Mouse (Mus musculus) midbrain, postnatal 0 days (tissue): ENCODE measurements at regions not wholly inside any gene's neighbourhood (a gene's known extent, or its start where the extent isn't known, plus 50 kb on each side); places are given as distances from the start of the nearest gene placed in this dataset.

Experiments
- ATAC-seq: fragments of 200-750 bp; cut with Nextera tagmentation; 2 replicates; pipeline ENCODE4 v1.8.0; 2017; ENCODE audit warnings: moderate number of reproducible peaks, mild to moderate bottlenecking, moderate TSS enrichment, moderate library complexity; ENCODE audit not compliant: low FRiP score
- DNase-seq: peaks from one replicate; pipeline ENCODE4 v3.0.0-alpha.2; 2015; ENCODE audit warnings: low spot score
- H3K27ac ChIP-seq: fragments of 300-500 bp; sonication (generic); 2 replicates; pipeline ENCODE4 v1.5.1; 2014; ENCODE audit warnings: low read depth, mild to moderate bottlenecking, low read length, mixed read lengths
- H3K27me3 ChIP-seq: fragments of 300-500 bp; sonication (generic); 2 replicates; pipeline ENCODE4 v1.6.1; 2014; ENCODE audit warnings: low read length, control low read depth, mixed read lengths; ENCODE audit not compliant: insufficient read depth
- H3K36me3 ChIP-seq: fragments of 300-500 bp; sonication (generic); 2 replicates; pipeline ENCODE4 v1.6.1; 2014; ENCODE audit warnings: low read length, control low read depth, mixed read lengths; ENCODE audit not compliant: insufficient read depth
- H3K4me1 ChIP-seq: fragments of 300-500 bp; sonication (generic); 2 replicates; pipeline ENCODE4 v1.6.1; 2014; ENCODE audit warnings: mild to moderate bottlenecking, control low read depth, antibody characterized with exemption, low read length, mixed read lengths; ENCODE audit not compliant: insufficient read depth
- H3K4me2 ChIP-seq: fragments of 300-500 bp; sonication (generic); 2 replicates; pipeline ENCODE4 v1.6.1; 2014; ENCODE audit warnings: low read depth, mild to moderate bottlenecking, low read length, mixed read lengths; ENCODE audit not compliant: poor library complexity, severe bottlenecking
- H3K4me3 ChIP-seq: fragments of 300-500 bp; sonication (generic); 2 replicates; pipeline ENCODE4 v1.5.1; 2014; ENCODE audit warnings: low read depth, mild to moderate bottlenecking, low read length, moderate library complexity
- H3K9ac ChIP-seq: fragments of 300-500 bp; sonication (generic); replicated peaks from 2 replicates; pipeline ENCODE4 v1.6.1; 2014; ENCODE audit warnings: mild to moderate bottlenecking, low read length, moderate library complexity, mixed read lengths; ENCODE audit not compliant: poor library complexity, severe bottlenecking
- H3K9me3 ChIP-seq: fragments of 300-500 bp; sonication (generic); 2 replicates; pipeline ENCODE4 v1.6.1; 2016; ENCODE audit warnings: low read length, control low read depth
- CTCF ChIP-seq: IDR thresholded peaks from 2 replicates; pipeline ENCODE4 v1.5.1; 2016; ENCODE audit warnings: antibody characterized with exemption, mild to moderate bottlenecking
- WGBS: fragments of 180-500 bp; shearing (Covaris S2); extraction: QIAGEN DNeasy Blood & Tissue Kit; methylation state at CpG from one replicate; pipeline ENCODE4 v1.1.7; 2014; 5-methylcytosine and 5-hydroxymethylcytosine counted together

GRCm38 (mm10) chr14:106211062-106211461, 105.1 kb downstream of the Trim52 start:
- DNase-seq (no peak), ATAC-seq (no peak)
- no peaks in the 10 kb centered on the region for H3K36me3 ChIP-seq
- no peak for TF ChIP-seq CTCF
- no peaks in the 10 kb centered on the region for H3K4me1 ChIP-seq
- H3K27ac ChIP-seq, result no peak overlapping the region
- H3K4me3 ChIP-seq, result no peak overlapping the region
- H3K27me3 ChIP-seq, result no peaks in the 10 kb centered on the region
- 76% methylated on average over 2 of the region's 2 CpGs for WGBS
- H3K9ac ChIP-seq, result no peak overlapping the region
- no peaks in the 10 kb centered on the region for H3K9me3 ChIP-seq
- H3K4me2 ChIP-seq, result no peak overlapping the region

- no peaks in the 10 kb centered on the region for H3K9me3 ChIP-seq
- ATAC-seq (no peak), DNase-seq (no peak)
- H3K27ac ChIP-seq, result no peak overlapping the region
- no peak overlapping the region for H3K4me2 ChIP-seq
- no peaks in the 10 kb centered on the region for H3K4me1 ChIP-seq
- WGBS, result 88% methylated on average over 3 of the region's 3 CpGs
- no peaks in the 10 kb centered on the region for H3K27me3 ChIP-seq
- H3K36me3 ChIP-seq, result no peaks in the 10 kb centered on the region
- no peak for TF ChIP-seq CTCF
- H3K9ac ChIP-seq, result no peak overlapping the region
- no peak overlapping the region for H3K4me3 ChIP-seq
These were observed 111.7 kb downstream of the Trim52 start for GRCm38 (mm10) chr14:106217681-106218080.

- Histone ChIP-seq H3K27me3 (no peaks in the 10 kb centered on the region), H3K36me3 (no peaks in the 10 kb centered on the region), H3K4me1 (no peaks in the 10 kb centered on the region), H3K9ac (no peak overlapping the region), H3K4me2 (no peak overlapping the region), H3K27ac (no peak overlapping the region), H3K4me3 (no peak overlapping the region), H3K9me3 (no peaks in the 10 kb centered on the region)
- ATAC-seq, result no peak
- WGBS, result 82% methylated on average over 5 of the region's 5 CpGs
- no peak; the same call in 1 of the 2 replicates for TF ChIP-seq CTCF
- DNase-seq, result no peak
These were observed 113.3 kb downstream of the Trim52 start for GRCm38 (mm10) chr14:106219293-106219797.

- H3K4me1 ChIP-seq, result no peaks in the 10 kb centered on the region
- no peaks in the 10 kb centered on the region for H3K27me3 ChIP-seq
- H3K4me2 ChIP-seq, result no peak overlapping the region
- H3K9ac ChIP-seq, result no peak overlapping the region
- 68% methylated on average over 1 of the region's 1 CpGs for WGBS
- no peaks in the 10 kb centered on the region for H3K36me3 ChIP-seq
- TF ChIP-seq CTCF, result no peak
- no peak for ATAC-seq
- no peak for DNase-seq
- no peaks in the 10 kb centered on the region for H3K9me3 ChIP-seq
- H3K4me3 ChIP-seq, result no peak overlapping the region
- no peak overlapping the region for H3K27ac ChIP-seq
These were observed 119.4 kb downstream of the Trim52 start for GRCm38 (mm10) chr14:106225401-106225800.

- 89% methylated on average over 5 of the region's 5 CpGs for WGBS
- no peak overlapping the region for H3K4me2 ChIP-seq
- H3K9ac ChIP-seq, result no peak overlapping the region
- no peak overlapping the region for H3K27ac ChIP-seq
- no peak overlapping the region for H3K4me3 ChIP-seq
- no peaks in the 10 kb centered on the region for H3K27me3 ChIP-seq
- H3K36me3 ChIP-seq, result no peaks in the 10 kb centered on the region
- no peak for DNase-seq
- no peak for ATAC-seq
- TF ChIP-seq CTCF, result no peak
- H3K4me1 ChIP-seq, result no peaks in the 10 kb centered on the region
- H3K9me3 ChIP-seq, result no peaks in the 10 kb centered on the region
These were observed 135.9 kb downstream of the Trim52 start for GRCm38 (mm10) chr14:106241721-106242405.

- DNase-seq (no peak), ATAC-seq (no peak)
- 66% methylated on average over 4 of the region's 4 CpGs for WGBS
- Histone ChIP-seq H3K36me3 (no peaks in the 10 kb centered on the region), H3K9ac (no peak overlapping the region), H3K4me3 (no peak overlapping the region), H3K4me2 (no peak overlapping the region), H3K27ac (no peak overlapping the region), H3K4me1 (no peaks in the 10 kb centered on the region), H3K27me3 (no peaks in the 10 kb centered on the region), H3K9me3 (no peaks in the 10 kb centered on the region)
- no peak for TF ChIP-seq CTCF
These were observed 153.6 kb downstream of the Trim52 start for GRCm38 (mm10) chr14:106259396-106260108.
